Mouse (Mus musculus) brain, embryonic 18.5 days (tissue): Measurements from ENCODE around the gene Hbb-bt.
"Not testable (repeated sequence)": the region's sequence is repeated elsewhere in the genome, so short reads cannot be mapped to it uniquely, and the experiment has no call there.

Experiments
- DNase-seq: peaks from one replicate; pipeline ENCODE4 v3.0.0-alpha.2; 2012; ENCODE audit warnings: low read depth, low spot score

The Hbb-bt gene

GRCm38 (mm10) chr7:103808971-103809800, 4.6 kb downstream of the Hbb-bt start:
- no peak for DNase-seq

- DNase-seq: not testable (repeated sequence)
Observed at GRCm38 (mm10) chr7:103808120-103808519, 5.7 kb downstream of the Hbb-bt start.

GRCm38 (mm10) chr7:103806856-103807255, 6.9 kb downstream of the Hbb-bt start:
- no peak for DNase-seq

- DNase-seq: no peak
Observed at GRCm38 (mm10) chr7:103792669-103793388, 21.0 kb downstream of the Hbb-bt start.

GRCm38 (mm10) chr7:103791721-103792120, 22.1 kb downstream of the Hbb-bt start, which contains the start of gene Olfr67:
TSS of gene Olfr67 (minus strand) at chr7:103791821.
- DNase-seq: no peak

GRCm38 (mm10) chr7:103779598-103779997, 34.2 kb downstream of the Hbb-bt start, which contains the start of gene Olfr68:
TSS of gene Olfr68 (minus strand) at chr7:103779698.
- DNase-seq: no peak

- not testable (repeated sequence) for DNase-seq
Observed at GRCm38 (mm10) chr7:103777652-103778051, 36.1 kb downstream of the Hbb-bt start.

GRCm38 (mm10) chr7:103771494-103771893, 42.3 kb downstream of the Hbb-bt start, which contains the start of gene Olfr69:
TSS of gene Olfr69 (minus strand) at chr7:103771594.
- no peak for DNase-seq

GRCm38 (mm10) chr7:103767687-103768086, 46.1 kb downstream of the Hbb-bt start:
- not testable (repeated sequence) for DNase-seq
